Mouse (Mus musculus) kidney, embryonic 15.5 days (tissue): ENCODE results near the gene Ptprg. TPM values are rescaled to one million over a fixed set of nuclear protein-coding genes. Genes with fewer than 3 reads are reported as not detected.

Experiments used
- ATAC-seq: fragments of 200-750 bp; cut with Nextera tagmentation; replicated peaks from 2 replicates; pipeline ENCODE4 v1.8.0; 2017; ENCODE audit warnings: moderate TSS enrichment; ENCODE audit not compliant: low FRiP score
- H3K27ac ChIP-seq: fragments of 300-500 bp; sonication (generic); 2 replicates; pipeline ENCODE4 v1.5.1; 2015; ENCODE audit warnings: mild to moderate bottlenecking, inconsistent platforms
- H3K27me3 ChIP-seq: fragments of 300-500 bp; sonication (generic); 2 replicates; pipeline ENCODE4 v1.6.1; 2015; ENCODE audit warnings: inconsistent platforms
- H3K36me3 ChIP-seq: fragments of 300-500 bp; sonication (generic); 2 replicates; pipeline ENCODE4 v1.6.1; 2015; ENCODE audit warnings: inconsistent platforms
- H3K4me1 ChIP-seq: fragments of 300-500 bp; sonication (generic); 2 replicates; pipeline ENCODE4 v1.6.1; 2015; ENCODE audit warnings: inconsistent platforms
- H3K4me2 ChIP-seq: fragments of 300-500 bp; sonication (generic); 2 replicates; pipeline ENCODE4 v1.6.1; 2015; ENCODE audit warnings: moderate library complexity, mild to moderate bottlenecking, inconsistent platforms
- H3K4me3 ChIP-seq: fragments of 300-500 bp; sonication (generic); replicated peaks from 2 replicates; pipeline ENCODE4 v1.5.1; 2015; ENCODE audit warnings: mild to moderate bottlenecking, inconsistent platforms
- H3K9ac ChIP-seq: fragments of 300-500 bp; sonication (generic); 2 replicates; pipeline ENCODE4 v1.6.1; 2015; ENCODE audit warnings: mild to moderate bottlenecking, inconsistent platforms
- H3K9me3 ChIP-seq: fragments of 300-500 bp; sonication (generic); replicated peaks from 2 replicates; pipeline ENCODE4 v1.6.1; 2016; ENCODE audit warnings: inconsistent platforms
- WGBS: fragments of 180-500 bp; shearing (Covaris S2); methylation state at CpG from one replicate; pipeline ENCODE4 v1.1.7; 2015; ENCODE audit warnings: mixed read lengths; 5-methylcytosine and 5-hydroxymethylcytosine counted together
- polyA plus RNA-seq: library from polyadenylated mRNA; unstranded; fragments of >200 nt; fragmentation: Nextera tagmentation; extraction: Ambion mirVana; gene quantifications from 2 replicates; pipeline ENCODE4 v1.2.1, GENCODE M21; 2015

Gene Ptprg
- polyA plus RNA-seq, 1 experiment from 2014 or later, result 40.4 TPM

GRCm38 (mm10) chr14:12011766-12012165 is 458.4 kb downstream of the Ptprg start:
- H3K36me3 ChIP-seq, result no peaks in the 10 kb centered on the region
- no peak for ATAC-seq
- 85% methylated on average over 5 of the region's 5 CpGs for WGBS

GRCm38 (mm10) chr14:12025812-12026728 is 472.7 kb downstream of the Ptprg start:
- Histone ChIP-seq H3K9me3 (no peaks in the 10 kb centered on the region), H3K27ac (no peak overlapping the region), H3K4me2 (no peak overlapping the region), H3K36me3 (peaks cover 4% of the 10 kb centered on the region; the same call in 1 of the 2 replicates), H3K4me3 (no peak overlapping the region), H3K27me3 (no peaks in the 10 kb centered on the region), H3K9ac (no peak overlapping the region), H3K4me1 (peaks cover 5% of the 10 kb centered on the region; the same call in 1 of the 2 replicates)
- WGBS, result 75% methylated on average over 16 of the region's 16 CpGs
- ATAC-seq, result no peak

More at GRCm38 (mm10) chr14:12011766-12012165, 458.4 kb downstream of the Ptprg start:
- no peak overlapping the region for H3K27ac ChIP-seq
- no peaks in the 10 kb centered on the region for H3K9me3 ChIP-seq
- H3K4me2 ChIP-seq, result no peak overlapping the region
- H3K4me1 ChIP-seq, result no peaks in the 10 kb centered on the region
- no peak overlapping the region for H3K9ac ChIP-seq
- H3K27me3 ChIP-seq, result no peaks in the 10 kb centered on the region
- H3K4me3 ChIP-seq, result no peak overlapping the region

GRCm38 (mm10) chr14:12027247-12027646 is 473.9 kb downstream of the Ptprg start:
- no peaks in the 10 kb centered on the region for H3K27me3 ChIP-seq
- no peak for ATAC-seq
- H3K27ac ChIP-seq, result no peak overlapping the region
- H3K9ac ChIP-seq, result no peak overlapping the region
- H3K36me3 ChIP-seq, result peaks cover 4% of the 10 kb centered on the region; the same call in 1 of the 2 replicates
- peaks cover 5% of the 10 kb centered on the region; the same call in 1 of the 2 replicates for H3K4me1 ChIP-seq
- H3K4me3 ChIP-seq, result no peak overlapping the region
- no peak overlapping the region for H3K4me2 ChIP-seq
- WGBS, result 74% methylated on average over 8 of the region's 8 CpGs
- H3K9me3 ChIP-seq, result no peaks in the 10 kb centered on the region

- Histone ChIP-seq H3K9ac (no peak overlapping the region), H3K36me3 (peaks cover 4% of the 10 kb centered on the region; the same call in 1 of the 2 replicates), H3K27me3 (no peaks in the 10 kb centered on the region), H3K4me3 (no peak overlapping the region), H3K4me2 (no peak overlapping the region), H3K4me1 (peaks cover 5% of the 10 kb centered on the region; the same call in 1 of the 2 replicates), H3K9me3 (no peaks in the 10 kb centered on the region), H3K27ac (no peak overlapping the region)
- WGBS, result 79% methylated on average over 2 of the region's 2 CpGs
- no peak for ATAC-seq
Measured at GRCm38 (mm10) chr14:12029926-12030325, 476.6 kb downstream of the Ptprg start.

GRCm38 (mm10) chr14:12036530-12037283 is 483.4 kb downstream of the Ptprg start:
- H3K4me2 ChIP-seq, result no peak overlapping the region
- WGBS, result 88% methylated on average over 11 of the region's 11 CpGs
- H3K4me1 ChIP-seq, result no peaks in the 10 kb centered on the region
- H3K36me3 ChIP-seq, result no peaks in the 10 kb centered on the region
- no peaks in the 10 kb centered on the region for H3K27me3 ChIP-seq
- ATAC-seq, result no peak
- H3K9ac ChIP-seq, result no peak overlapping the region
- no peak overlapping the region for H3K4me3 ChIP-seq
- H3K27ac ChIP-seq, result no peak overlapping the region
- H3K9me3 ChIP-seq, result no peaks in the 10 kb centered on the region

- H3K27ac ChIP-seq, result no peak overlapping the region
- no peak overlapping the region for H3K9ac ChIP-seq
- no peak for ATAC-seq
- 86% methylated on average over 3 of the region's 3 CpGs for WGBS
- H3K36me3 ChIP-seq, result no peaks in the 10 kb centered on the region
- no peaks in the 10 kb centered on the region for H3K4me1 ChIP-seq
- no peaks in the 10 kb centered on the region for H3K27me3 ChIP-seq
- H3K4me2 ChIP-seq, result no peak overlapping the region
- H3K9me3 ChIP-seq, result no peaks in the 10 kb centered on the region
- H3K4me3 ChIP-seq, result no peak overlapping the region
Measured at GRCm38 (mm10) chr14:12039743-12040142, 486.4 kb downstream of the Ptprg start.

- Histone ChIP-seq H3K9me3 (no peaks in the 10 kb centered on the region), H3K4me3 (no peak overlapping the region), H3K9ac (no peak overlapping the region), H3K36me3 (no peaks in the 10 kb centered on the region), H3K27ac (no peak overlapping the region), H3K27me3 (no peaks in the 10 kb centered on the region), H3K4me2 (no peak overlapping the region), H3K4me1 (no peaks in the 10 kb centered on the region)
- no peak for ATAC-seq
- WGBS, result 89% methylated on average over 6 of the region's 6 CpGs
Measured at GRCm38 (mm10) chr14:12041566-12041965, 488.2 kb downstream of the Ptprg start.

- H3K9ac ChIP-seq, result no peak overlapping the region
- 83% methylated on average over 3 of the region's 3 CpGs for WGBS
- peak overlapping the region; percentile 15; the same call in 1 of the 2 replicates for H3K27ac ChIP-seq
- H3K4me3 ChIP-seq, result no peak overlapping the region
- no peaks in the 10 kb centered on the region for H3K36me3 ChIP-seq
- H3K4me2 ChIP-seq, result no peak overlapping the region
- no peak for ATAC-seq
- no peaks in the 10 kb centered on the region for H3K4me1 ChIP-seq
- no peaks in the 10 kb centered on the region for H3K9me3 ChIP-seq
- H3K27me3 ChIP-seq, result no peaks in the 10 kb centered on the region
Measured at GRCm38 (mm10) chr14:12046226-12046882, 493.0 kb downstream of the Ptprg start.

- H3K4me1 ChIP-seq, result no peaks in the 10 kb centered on the region
- no peaks in the 10 kb centered on the region for H3K36me3 ChIP-seq
- 87% methylated on average over 4 of the region's 4 CpGs for WGBS
- no peak for ATAC-seq
- H3K4me2 ChIP-seq, result no peak overlapping the region
- no peak overlapping the region for H3K4me3 ChIP-seq
- no peaks in the 10 kb centered on the region for H3K9me3 ChIP-seq
- H3K9ac ChIP-seq, result no peak overlapping the region
- no peak overlapping the region for H3K27ac ChIP-seq
- no peaks in the 10 kb centered on the region for H3K27me3 ChIP-seq
Measured at GRCm38 (mm10) chr14:12047637-12048036, 494.3 kb downstream of the Ptprg start.

- H3K27ac ChIP-seq, result no peak overlapping the region
- peaks cover 3% of the 10 kb centered on the region; the same call in 1 of the 2 replicates for H3K4me1 ChIP-seq
- no peak overlapping the region for H3K4me3 ChIP-seq
- no peaks in the 10 kb centered on the region for H3K36me3 ChIP-seq
- no peak overlapping the region for H3K4me2 ChIP-seq
- 38% methylated on average over 5 of the region's 5 CpGs for WGBS
- no peak for ATAC-seq
- no peak overlapping the region for H3K9ac ChIP-seq
- no peaks in the 10 kb centered on the region for H3K9me3 ChIP-seq
- no peaks in the 10 kb centered on the region for H3K27me3 ChIP-seq
Measured at GRCm38 (mm10) chr14:12056912-12057524, 503.7 kb downstream of the Ptprg start.

GRCm38 (mm10) chr14:12057856-12058255 is 504.5 kb downstream of the Ptprg start:
- no peaks in the 10 kb centered on the region for H3K36me3 ChIP-seq
- H3K4me2 ChIP-seq, result no peak overlapping the region
- no peak overlapping the region for H3K27ac ChIP-seq
- H3K27me3 ChIP-seq, result no peaks in the 10 kb centered on the region
- H3K4me3 ChIP-seq, result no peak overlapping the region
- no peak overlapping the region for H3K9ac ChIP-seq
- peaks cover 3% of the 10 kb centered on the region; the same call in 1 of the 2 replicates for H3K4me1 ChIP-seq
- H3K9me3 ChIP-seq, result no peaks in the 10 kb centered on the region
- no peak for ATAC-seq
- WGBS, result 75% methylated on average over 2 of the region's 2 CpGs
